Mouse (Mus musculus): ENCODE measurements around the gene Gm1123.

GRCm38 (mm10) chr9:98962478-98963142 lies 72.9 kb downstream of the Gm1123 start:
- TF ChIP-seq EP300 (optimal IDR thresholded peaks at IDR 0.05) (no peak), CTCF (IDR thresholded peaks at IDR 0.05; ENCODE audit: low read depth) (no peak)

All from stomach, postnatal 0 days (tissue).